Mouse (Mus musculus) urinary bladder, postnatal 4 days (tissue): Measurements from ENCODE around the gene Gm5114.
A peak's percentile ranks its signal among the peaks of the same experiment; 100 is the strongest.
"Not testable (repeated sequence)": the region's sequence is repeated elsewhere in the genome, so short reads cannot be mapped to it uniquely, and the experiment has no call there.

Experiments
- DNase-seq, 2 experiments: peaks; one replicate each; pipeline ENCODE4 v3.0.0; 2021 to 2022; ENCODE audit warnings: low spot score in 2 of 2

The Gm5114 gene

DNA sequence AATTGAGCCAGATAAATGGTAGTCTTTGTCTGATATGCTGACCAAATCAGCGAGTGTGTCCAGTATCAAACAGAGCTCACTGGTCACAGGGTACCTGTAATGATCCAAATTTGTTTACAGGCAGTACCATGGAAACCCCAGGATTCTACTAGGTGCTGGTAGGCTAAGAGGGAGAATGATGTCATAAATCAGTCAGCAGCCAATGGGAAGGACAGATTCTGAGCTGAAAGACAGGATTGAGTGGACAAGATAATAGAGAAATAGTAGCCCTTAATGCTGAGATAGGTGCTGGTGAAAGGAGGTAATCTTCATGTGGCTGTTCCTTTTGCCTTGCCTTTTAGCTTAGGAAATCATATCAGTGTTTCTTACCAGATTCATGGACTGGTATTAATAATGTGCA is at the start of gene Gm5114:
Gene Gm5114 (minus strand): TSS at position 101 of the 400 bp plus-strand sequence.
- DNase-seq, result not testable (repeated sequence)

GRCm38 (mm10) chr7:39455806-39456205 is 42.8 kb upstream of the Gm5114 start:
- peak in 1 of 2 experiments; percentile 34 for DNase-seq

- peak; percentile 66 to 68 for DNase-seq
Measured at GRCm38 (mm10) chr7:39449260-39450021, 36.5 kb upstream of the Gm5114 start.

- DNase-seq, result no peak
Measured at GRCm38 (mm10) chr7:39448626-39449242, 35.8 kb upstream of the Gm5114 start.

- DNase-seq, result no peak
Measured at GRCm38 (mm10) chr7:39441237-39441636, 28.3 kb upstream of the Gm5114 start.

- DNase-seq, result no peak
Measured at GRCm38 (mm10) chr7:39440362-39440761, 27.4 kb upstream of the Gm5114 start.
